Mouse (Mus musculus) ES-E14 (cell line): ENCODE data around the gene Kcnj10.

Experiments
- CHD2 ChIP-seq: IDR thresholded peaks from 2 replicates; pipeline ENCODE4 v1.6.1; 2014; ENCODE audit warnings: mild to moderate bottlenecking, low read depth, low read length, inconsistent platforms
- MAFK ChIP-seq: IDR thresholded peaks from 2 replicates; pipeline ENCODE4 v1.6.1; 2014; ENCODE audit warnings: mild to moderate bottlenecking, low read depth, low read length, inconsistent platforms; ENCODE audit not compliant: insufficient read depth
- ZC3H11A ChIP-seq: IDR thresholded peaks from 2 replicates; pipeline ENCODE4 v1.6.1; 2012; ENCODE audit warnings: low read depth, mild to moderate bottlenecking, inconsistent platforms, low read length, borderline replicate concordance

GRCm38 (mm10) chr1:172326684-172327083 is 14.3 kb upstream of the Kcnj10 start:
- TF ChIP-seq CHD2 (no peak), MAFK (no peak), ZC3H11A (no peak)
